In genomic region chr3:37204556-37204955, GRCm38 (mm10) we compare ENCODE assay signal across 9 mouse cellular contexts. TPM values are rescaled to one million over a fixed set of nuclear protein-coding genes. Genes with fewer than 3 reads are reported as not detected.
A peak's percentile ranks its signal among the peaks of the same experiment; 100 is the strongest.
DNase-seq lines count a peak whose midpoint lies in the region; ATAC-seq and TF ChIP-seq lines count a peak whose summit lies in the region.
"Had no signal": no experiment of that assay in that cellular context is flagged by ENCODE, and none has a peak within 500 bp of the region (broad histone marks: within the 10 kb centered on the region; RNA-seq: fewer than 3 reads in every experiment).

No protein-coding gene starts in this region.

- TF ChIP-seq CTCF in testis, adult 2 months (IDR thresholded peaks at IDR 0.05; ENCODE audit: control insufficient read depth, insufficient read depth, insufficient replicate concordance, low read depth, low read length), result peak; percentile 25; the same call in 1 of the 2 replicates
- TF ChIP-seq CTCF in liver, adult 2 months (IDR thresholded peaks at IDR 0.05; ENCODE audit: low read depth, low read length), result peak; percentile 60

- TF ChIP-seq POLR2A in testis, adult 2 months (IDR thresholded peaks at IDR 0.05; ENCODE audit: control insufficient read depth, low read depth, low read length), result no peak
- no peak for TF ChIP-seq POLR2A in liver, adult 2 months (IDR thresholded peaks at IDR 0.05; ENCODE audit: extremely low read depth, insufficient read depth, low read length)
- TF ChIP-seq POLR2A in myocyte (IDR thresholded peaks at IDR 0.05; ENCODE audit: insufficient read length, low read depth), result no peak

- no peaks in the 10 kb centered on the region for H3K36me3 ChIP-seq in testis, adult 2 months (ENCODE audit: control insufficient read depth, insufficient read depth, low read length)
- H3K36me3 ChIP-seq in forebrain, embryonic 12.5 days (replicated peaks), result no peaks in the 10 kb centered on the region
- no peaks in the 10 kb centered on the region for H3K36me3 ChIP-seq in hindbrain, embryonic 14.5 days (replicated peaks; ENCODE audit: control insufficient read depth, insufficient read depth)
- H3K36me3 ChIP-seq in liver, adult 2 months (ENCODE audit: control insufficient read depth, insufficient read depth, low read length), result no peaks in the 10 kb centered on the region
- H3K36me3 ChIP-seq in myocyte (ENCODE audit: control insufficient read depth, insufficient read depth), result no peaks in the 10 kb centered on the region

- peak overlapping the region; percentile 85 for H3K4me2 ChIP-seq in forebrain, embryonic 12.5 days
- H3K4me2 ChIP-seq in hindbrain, embryonic 14.5 days (replicated peaks), result peak overlapping the region; percentile 70
- peak overlapping the region; percentile 98 for H3K4me2 ChIP-seq in myocyte (ENCODE audit: low read depth)

- peak overlapping the region; percentile 68; the same call in 1 of the 2 replicates for H3K9ac ChIP-seq in forebrain, embryonic 12.5 days
- H3K9ac ChIP-seq in hindbrain, embryonic 14.5 days, result peak overlapping the region; percentile 66
- no peak overlapping the region for H3K9ac ChIP-seq in liver, adult 2 months (ENCODE audit: low read depth, low read length)

- no peak overlapping the region for H3K27ac ChIP-seq in testis, adult 2 months (ENCODE audit: control insufficient read depth, insufficient read depth, low read depth, low read length)
- no peak overlapping the region for H3K27ac ChIP-seq in forebrain, embryonic 12.5 days
- H3K27ac ChIP-seq in hindbrain, embryonic 14.5 days, result no peak overlapping the region
- no peak overlapping the region for H3K27ac ChIP-seq in liver, adult 2 months (replicated peaks; ENCODE audit: insufficient read depth, low read depth, low read length)

- DNase-seq in testis, postnatal 14 days (ENCODE audit: low spot score), result no peak
- peak; percentile 46 for DNase-seq in adrenal gland, postnatal 14 days
- DNase-seq in hindbrain, embryonic 14.5 days (ENCODE audit: low spot score), result no peak
- peak; percentile 45 for DNase-seq in liver, adult 2 months (ENCODE audit: extremely low read depth, low read depth, low spot score)
- DNase-seq in Muller cell, postnatal 12 days (ENCODE audit: inconsistent ontology term), result no peak

- no peak overlapping the region for H3ac ChIP-seq in myocyte (ENCODE audit: control insufficient read depth, insufficient read length)

- H3K9me3 ChIP-seq in forebrain, embryonic 12.5 days, result no peaks in the 10 kb centered on the region
- H3K9me3 ChIP-seq in hindbrain, embryonic 14.5 days (ENCODE audit: control insufficient read depth, low read length), result no peaks in the 10 kb centered on the region

- H3K4me1 ChIP-seq in testis, adult 2 months (ENCODE audit: control insufficient read depth, insufficient read depth, low read length), result peaks cover 2% of the 10 kb centered on the region; the same call in 1 of the 2 replicates
- H3K4me1 ChIP-seq in forebrain, embryonic 12.5 days, result peaks cover 6% of the 10 kb centered on the region; the same call in 1 of the 2 replicates
- H3K4me1 ChIP-seq in hindbrain, embryonic 14.5 days (replicated peaks; ENCODE audit: control insufficient read depth, insufficient read depth, low read length), result peaks cover 9% of the 10 kb centered on the region; the same call in 1 of the 2 replicates
- H3K4me1 ChIP-seq in liver, adult 2 months (ENCODE audit: control insufficient read depth, insufficient read depth, low read length), result peaks cover 8% of the 10 kb centered on the region; the same call in 1 of the 2 replicates

- WGBS in forebrain, embryonic 12.5 days, result 26% methylated on average over 6 of the region's 6 CpGs
- WGBS in hindbrain, embryonic 14.5 days, result 23% methylated on average over 6 of the region's 6 CpGs
- 16% methylated on average over 6 of the region's 6 CpGs for whole genome bisulfite sequencing in liver, adult 2 months

- H3K27me3 ChIP-seq in testis, adult 2 months (ENCODE audit: control insufficient read depth, insufficient read depth, low read length), result no peaks in the 10 kb centered on the region
- 0 out of 2 replicates have a peak, but pooled peaks cover 4% of the 10 kb centered on the region for H3K27me3 ChIP-seq in forebrain, embryonic 12.5 days
- H3K27me3 ChIP-seq in hindbrain, embryonic 14.5 days (ENCODE audit: control insufficient read depth, insufficient read depth, low read length), result no peaks in the 10 kb centered on the region
- no peaks in the 10 kb centered on the region for H3K27me3 ChIP-seq in liver, adult 2 months (ENCODE audit: control insufficient read depth, insufficient read depth, low read length)
- H3K27me3 ChIP-seq in myocyte (ENCODE audit: control insufficient read depth, insufficient read depth, insufficient read length), result peaks cover 6% of the 10 kb centered on the region

- ATAC-seq in forebrain, embryonic 12.5 days (ENCODE audit: low FRiP score), result peak; percentile 57; the same call in 1 of the 2 replicates
- no peak for ATAC-seq in hindbrain, embryonic 14.5 days (ENCODE audit: low FRiP score)

- no peak overlapping the region for H3K4me3 ChIP-seq in testis, adult 2 months (ENCODE audit: control insufficient read depth, low read depth, low read length)
- H3K4me3 ChIP-seq in forebrain, embryonic 12.5 days (replicated peaks), result peak overlapping the region; percentile 49
- H3K4me3 ChIP-seq in hindbrain, embryonic 14.5 days (replicated peaks; ENCODE audit: low read length), result peak overlapping the region; percentile 36
- no peak overlapping the region for H3K4me3 ChIP-seq in liver, adult 2 months (ENCODE audit: insufficient read depth, low read depth, low read length)
- peak overlapping the region; percentile 26 for H3K4me3 ChIP-seq in myocyte

- no peaks in the 10 kb centered on the region for H3K79me2 ChIP-seq in liver, adult 2 months (ENCODE audit: control insufficient read depth, insufficient read depth, low read length)
- no peaks in the 10 kb centered on the region for H3K79me2 ChIP-seq in myocyte (ENCODE audit: control insufficient read depth, insufficient read depth)

TF ChIP-seq in myocyte, 11 proteins besides CTCF, POLR2A, EP300 and RAD21:
- TF ChIP-seq SRF (IDR thresholded peaks at IDR 0.05; ENCODE audit: control insufficient read depth, insufficient read length, low read depth), result no peak
- no peak for TF ChIP-seq TCF12 (IDR thresholded peaks at IDR 0.05; ENCODE audit: insufficient read depth, poor library complexity, severe bottlenecking)
- TF ChIP-seq MYOD1 (IDR thresholded peaks at IDR 0.05; ENCODE audit: control insufficient read depth in 1 of 3, insufficient read length in 2 of 3, low read depth in 2 of 3), result no peak
- TF ChIP-seq E2F4 (IDR thresholded peaks at IDR 0.05; ENCODE audit: insufficient read depth), result no peak
- no peak for TF ChIP-seq TCF3 (IDR thresholded peaks at IDR 0.05; ENCODE audit: insufficient read length, low read depth)
- TF ChIP-seq MAX (IDR thresholded peaks at IDR 0.05; ENCODE audit: low read depth), result no peak
- TF ChIP-seq CEBPB (IDR thresholded peaks at IDR 0.05; ENCODE audit: insufficient read depth, poor library complexity, severe bottlenecking), result no peak
- no peak for TF ChIP-seq REST (IDR thresholded peaks at IDR 0.05; ENCODE audit: insufficient read depth, insufficient read length)
- TF ChIP-seq USF1 (IDR thresholded peaks at IDR 0.05; ENCODE audit: low read depth), result no peak
- no peak for TF ChIP-seq POLR2AphosphoS2 (IDR thresholded peaks at IDR 0.05; ENCODE audit: insufficient read length, low read depth)
- no peak for TF ChIP-seq MYOG (IDR thresholded peaks at IDR 0.05; ENCODE audit: control insufficient read depth in 1 of 3, insufficient read depth in 1 of 3, insufficient read length in 2 of 3, low read depth in 2 of 3)

RNA-seq across cellular contexts. Expression of gene Il21, which starts 27.9 kb away (rescaled TPM):
- polyA plus RNA-seq in testis, adult 2 months (2012; rRNA removed), result 0.06 and 0.10 TPM in 2 replicates
- total RNA-seq in adrenal gland, postnatal 14 days (2021), result not detected in 2 replicates
- not detected in 2 replicates for polyA plus RNA-seq in forebrain, embryonic 12.5 days (2016; fragmentation: Nextera tagmentation; extraction: Ambion mirVana)
- polyA plus RNA-seq in hindbrain, embryonic 14.5 days (2014; fragmentation: Nextera tagmentation; extraction: Ambion mirVana), result not detected in 2 replicates
- not detected in 2 replicates for total RNA-seq in liver, adult 2 months (2014; rRNA removed)
- polyA plus RNA-seq in liver, adult 2 months (2012; rRNA removed), result not detected in 2 replicates
- polyA plus RNA-seq in myocyte (2012; fragmentation: generic; extraction: Trizol), result not detected
- total RNA-seq: hematopoietic stem cell, adult 5-6 weeks had no signal

Comparison
In these comparisons a context has a peak if more than half of its experiments do, and no peak if none do; other contexts are left out.
1. H3K4me3 ChIP-seq: peak in forebrain, embryonic 12.5 days (single experiment), hindbrain, embryonic 14.5 days (single experiment) and myocyte (single experiment); none in testis, adult 2 months (single experiment) and liver, adult 2 months (single experiment).
2. DNase-seq: peak in adrenal gland, postnatal 14 days (single experiment) and liver, adult 2 months (single experiment); none in testis, postnatal 14 days (single experiment), hindbrain, embryonic 14.5 days (single experiment) and Muller cell, postnatal 12 days (single experiment).
3. Peak in every context shown above with its lines, with median percentiles within 50 percentile points of each other: H3K4me2 ChIP-seq.